In the genomic region with DNA sequence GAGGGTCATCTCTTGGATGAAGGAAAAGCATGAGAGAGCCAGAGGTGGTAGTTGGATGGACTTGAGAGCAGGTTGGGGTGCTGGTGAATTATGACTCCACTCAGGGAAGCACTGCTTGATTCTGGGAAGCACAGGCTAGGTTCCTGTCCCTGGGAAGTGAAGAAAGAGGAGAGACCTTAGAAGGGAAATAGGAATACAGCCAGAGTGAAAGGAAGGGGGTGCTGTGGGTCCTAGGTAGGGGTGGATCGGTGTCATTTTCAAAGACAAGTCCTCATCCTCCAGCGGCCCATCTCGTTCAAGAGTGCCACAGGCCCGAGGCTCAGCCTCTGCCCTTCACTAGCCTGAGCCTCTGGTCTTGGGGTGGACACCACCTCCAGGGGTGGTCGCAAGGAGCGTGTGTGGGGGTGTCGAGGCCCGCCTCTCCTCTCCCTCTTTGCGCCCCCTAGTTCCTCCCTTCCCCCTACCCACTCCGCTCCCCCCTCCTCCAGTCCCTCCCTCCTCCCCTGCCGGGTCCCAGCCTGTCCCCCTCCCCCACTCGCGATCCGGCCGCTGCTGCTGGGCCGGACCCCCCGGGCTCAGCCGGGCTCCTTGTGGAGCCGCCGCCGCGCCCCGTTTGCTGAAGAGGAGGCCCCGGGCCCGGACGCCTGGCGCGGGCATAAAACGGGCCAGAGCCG, we compare ENCODE assay signal across 8 mouse cellular contexts. TPM values are rescaled to one million over a fixed set of nuclear protein-coding genes. Genes with fewer than 3 reads are reported as not detected.
DNase-seq lines count a peak whose midpoint lies in the region; ATAC-seq lines count a peak whose summit lies in the region.

No protein-coding gene starts in this region.

- H3K27ac ChIP-seq in lung, embryonic 16.5 days (ENCODE audit: low read length), result peak overlapping the region; percentile 11; the same call in 1 of the 2 replicates
- peak overlapping the region; percentile 80 for H3K27ac ChIP-seq in hindbrain, embryonic 12.5 days
- H3K27ac ChIP-seq in midbrain, embryonic 14.5 days (replicated peaks; ENCODE audit: low read depth, low read length), result peak overlapping the region; percentile 71

- 1% methylated on average over 21 of the region's 30 CpGs for WGBS in lung, embryonic 16.5 days
- WGBS in hindbrain, embryonic 12.5 days, result 1% methylated on average over 26 of the region's 30 CpGs
- WGBS in midbrain, embryonic 14.5 days, result 2% methylated on average over 29 of the region's 30 CpGs

- H3K27me3 ChIP-seq in lung, embryonic 16.5 days (ENCODE audit: control insufficient read depth, insufficient read depth, low read depth, low read length), result peaks cover 24% of the 10 kb centered on the region
- peaks cover 39% of the 10 kb centered on the region for H3K27me3 ChIP-seq in hindbrain, embryonic 12.5 days
- H3K27me3 ChIP-seq in midbrain, embryonic 14.5 days (ENCODE audit: control insufficient read depth, insufficient read depth, low read length), result peaks cover 19% of the 10 kb centered on the region

- peak overlapping the region; percentile 99 for H3K4me2 ChIP-seq in lung, embryonic 16.5 days (ENCODE audit: low read depth, low read length)
- H3K4me2 ChIP-seq in hindbrain, embryonic 12.5 days (replicated peaks), result peak overlapping the region; percentile 98
- H3K4me2 ChIP-seq in midbrain, embryonic 14.5 days (ENCODE audit: low read length), result peak overlapping the region; percentile 97

- peak overlapping the region; percentile 56 for H3K4me3 ChIP-seq in lung, embryonic 16.5 days (ENCODE audit: low read length)
- peak overlapping the region; percentile 56 for H3K4me3 ChIP-seq in hindbrain, embryonic 12.5 days
- H3K4me3 ChIP-seq in midbrain, embryonic 14.5 days (replicated peaks; ENCODE audit: low read depth, low read length), result peak overlapping the region; percentile 72

- H3K9me3 ChIP-seq in lung, embryonic 16.5 days (ENCODE audit: control insufficient read depth, low read length), result no peaks in the 10 kb centered on the region
- no peaks in the 10 kb centered on the region for H3K9me3 ChIP-seq in hindbrain, embryonic 12.5 days (replicated peaks)
- H3K9me3 ChIP-seq in midbrain, embryonic 14.5 days (ENCODE audit: control insufficient read depth, low read length), result no peaks in the 10 kb centered on the region

- peak; percentile 60 for DNase-seq in cerebellum, adult 9-10 months
- no peak for DNase-seq in cerebellum, postnatal 36 days
- no peak for DNase-seq in lung, postnatal 25 days (ENCODE audit: low spot score)
- peak; percentile 74 for DNase-seq in midbrain, embryonic 14.5 days
- DNase-seq in spleen, adult 12 weeks (ENCODE audit: low spot score), result no peak

- H3K9ac ChIP-seq in lung, embryonic 16.5 days (ENCODE audit: low read length), result peak overlapping the region; percentile 79
- peak overlapping the region; percentile 74 for H3K9ac ChIP-seq in hindbrain, embryonic 12.5 days
- peak overlapping the region; percentile 83 for H3K9ac ChIP-seq in midbrain, embryonic 14.5 days (replicated peaks; ENCODE audit: low read length)

- H3K4me1 ChIP-seq in lung, embryonic 16.5 days (replicated peaks; ENCODE audit: control insufficient read depth, insufficient read depth, low read length), result peaks cover 11% of the 10 kb centered on the region
- peaks cover 17% of the 10 kb centered on the region for H3K4me1 ChIP-seq in hindbrain, embryonic 12.5 days
- peaks cover 12% of the 10 kb centered on the region for H3K4me1 ChIP-seq in midbrain, embryonic 14.5 days (ENCODE audit: control insufficient read depth, insufficient read depth, low read length)

- peak; percentile 41 for ATAC-seq in lung, embryonic 16.5 days (ENCODE audit: low read depth)
- ATAC-seq in hindbrain, embryonic 12.5 days (ENCODE audit: low FRiP score), result peak; percentile 60
- ATAC-seq in midbrain, embryonic 14.5 days (ENCODE audit: low FRiP score, low TSS enrichment), result peak; percentile 49
- no peak for ATAC-seq in granulocyte monocyte progenitor cell, adult 5-6 weeks (replicated peaks; ENCODE audit: poor library complexity, severe bottlenecking)

- H3K36me3 ChIP-seq in lung, embryonic 16.5 days (ENCODE audit: control insufficient read depth, insufficient read depth, low read length), result no peaks in the 10 kb centered on the region
- H3K36me3 ChIP-seq in hindbrain, embryonic 12.5 days, result 0 out of 2 replicates have a peak, but pooled peaks cover 7% of the 10 kb centered on the region
- H3K36me3 ChIP-seq in midbrain, embryonic 14.5 days (ENCODE audit: control insufficient read depth, insufficient read depth, low read length), result peaks cover 8% of the 10 kb centered on the region; the same call in 1 of the 2 replicates

RNA-seq across cellular contexts. Expression of a gene that starts 0.5 kb away (rescaled TPM):
- polyA plus RNA-seq in lung, embryonic 16.5 days (2015; fragmentation: Nextera tagmentation; extraction: Ambion mirVana), result 3.3 and 3.8 TPM in 2 replicates
- polyA plus RNA-seq in hindbrain, embryonic 12.5 days (2016; fragmentation: Nextera tagmentation; extraction: Ambion mirVana), result 6.0 and 6.4 TPM in 2 replicates
- 6.3 and 8.2 TPM in 2 replicates for polyA plus RNA-seq in midbrain, embryonic 14.5 days (2014; fragmentation: Nextera tagmentation; extraction: Ambion mirVana)
- total RNA-seq in granulocyte monocyte progenitor cell, adult 5-6 weeks (2014; fragmentation: Nextera tagmentation), result not detected in 2 replicates
- total RNA-seq in granulocyte monocyte progenitor cell, adult 5-6 weeks (2017), result not detected in 2 replicates

RNA-seq across cellular contexts. Expression of a gene that starts 1.9 kb away (rescaled TPM):
- polyA plus RNA-seq in lung, embryonic 16.5 days (2015; fragmentation: Nextera tagmentation; extraction: Ambion mirVana), result 0.79 and 0.99 TPM in 2 replicates
- 0.96 and 0.98 TPM in 2 replicates for polyA plus RNA-seq in hindbrain, embryonic 12.5 days (2016; fragmentation: Nextera tagmentation; extraction: Ambion mirVana)
- 0.99 and 1.4 TPM in 2 replicates for polyA plus RNA-seq in midbrain, embryonic 14.5 days (2014; fragmentation: Nextera tagmentation; extraction: Ambion mirVana)
- not detected in 2 replicates for total RNA-seq in granulocyte monocyte progenitor cell, adult 5-6 weeks (2014; fragmentation: Nextera tagmentation)
- total RNA-seq in granulocyte monocyte progenitor cell, adult 5-6 weeks (2017), result not detected in 2 replicates

RNA-seq across cellular contexts. Expression of a gene that starts 14.8 kb away (rescaled TPM):
- 5.8 and 8.2 TPM in 2 replicates for polyA plus RNA-seq in lung, embryonic 16.5 days (2015; fragmentation: Nextera tagmentation; extraction: Ambion mirVana)
- polyA plus RNA-seq in hindbrain, embryonic 12.5 days (2016; fragmentation: Nextera tagmentation; extraction: Ambion mirVana), result 40.0 and 40.5 TPM in 2 replicates
- 27.2 and 30.9 TPM in 2 replicates for polyA plus RNA-seq in midbrain, embryonic 14.5 days (2014; fragmentation: Nextera tagmentation; extraction: Ambion mirVana)
- 2.6 and 6.0 TPM in 2 replicates for total RNA-seq in granulocyte monocyte progenitor cell, adult 5-6 weeks (2014; fragmentation: Nextera tagmentation)
- total RNA-seq in granulocyte monocyte progenitor cell, adult 5-6 weeks (2017), result 1.9 and 3.8 TPM in 2 replicates

RNA-seq across cellular contexts. Expression of a gene that starts 14.9 kb away (rescaled TPM):
- 74.3 and 87.5 TPM in 2 replicates for polyA plus RNA-seq in lung, embryonic 16.5 days (2015; fragmentation: Nextera tagmentation; extraction: Ambion mirVana)
- 68.6 and 80.7 TPM in 2 replicates for polyA plus RNA-seq in hindbrain, embryonic 12.5 days (2016; fragmentation: Nextera tagmentation; extraction: Ambion mirVana)
- polyA plus RNA-seq in midbrain, embryonic 14.5 days (2014; fragmentation: Nextera tagmentation; extraction: Ambion mirVana), result 89.6 and 95.7 TPM in 2 replicates
- total RNA-seq in granulocyte monocyte progenitor cell, adult 5-6 weeks (2014; fragmentation: Nextera tagmentation), result 62.4 and 81.5 TPM in 2 replicates
- 61.8 and 91.6 TPM in 2 replicates for total RNA-seq in granulocyte monocyte progenitor cell, adult 5-6 weeks (2017)

RNA-seq across cellular contexts. Expression of a gene that starts 39.3 kb away (rescaled TPM):
- polyA plus RNA-seq in lung, embryonic 16.5 days (2015; fragmentation: Nextera tagmentation; extraction: Ambion mirVana), result 7.8 and 9.1 TPM in 2 replicates
- polyA plus RNA-seq in hindbrain, embryonic 12.5 days (2016; fragmentation: Nextera tagmentation; extraction: Ambion mirVana), result 19.4 and 19.8 TPM in 2 replicates
- 45.3 and 50.1 TPM in 2 replicates for polyA plus RNA-seq in midbrain, embryonic 14.5 days (2014; fragmentation: Nextera tagmentation; extraction: Ambion mirVana)
- total RNA-seq in granulocyte monocyte progenitor cell, adult 5-6 weeks (2014; fragmentation: Nextera tagmentation), result 1.6 TPM in 1 of 2 replicates, not detected in the other
- 0.43 TPM in 1 of 2 replicates, not detected in the other for total RNA-seq in granulocyte monocyte progenitor cell, adult 5-6 weeks (2017)

Comparison
In these comparisons a context has a peak if more than half of its experiments do, and no peak if none do; other contexts are left out.
1. DNase-seq: peak in cerebellum, adult 9-10 months (single experiment) and midbrain, embryonic 14.5 days (single experiment); none in cerebellum, postnatal 36 days (0 of 2), lung, postnatal 25 days (single experiment) and spleen, adult 12 weeks (single experiment).
2. H3K27ac ChIP-seq: peak in every context shown above with its lines; median percentile 80 in hindbrain, embryonic 12.5 days; 71 in midbrain, embryonic 14.5 days; 11 in lung, embryonic 16.5 days.
3. Peak in every context shown above with its lines, with median percentiles within 50 percentile points of each other: H3K4me2 ChIP-seq, H3K4me3 ChIP-seq and H3K9ac ChIP-seq.